Mouse (Mus musculus): ENCODE data around the gene Arhgap6.

GRCm38 (mm10) chrX:169034390-169034789, 239.5 kb downstream of the Arhgap6 start:
- no peak for TF ChIP-seq EP300 (IDR thresholded peaks at IDR 0.05)
- no peak for TF ChIP-seq CTCF (IDR thresholded peaks at IDR 0.05)
